Mouse (Mus musculus): ENCODE measurements around the gene Asf1b. TPM values are rescaled to one million over a fixed set of nuclear protein-coding genes. Genes with fewer than 3 reads are reported as not detected.
"Not testable (repeated sequence)": the region's sequence is repeated elsewhere in the genome, so short reads cannot be mapped to it uniquely, and the experiment has no call there.

Asf1b gene
- total RNA-seq, 2 experiments from 2014 or later = 71.1 to 95.0 TPM

DNA sequence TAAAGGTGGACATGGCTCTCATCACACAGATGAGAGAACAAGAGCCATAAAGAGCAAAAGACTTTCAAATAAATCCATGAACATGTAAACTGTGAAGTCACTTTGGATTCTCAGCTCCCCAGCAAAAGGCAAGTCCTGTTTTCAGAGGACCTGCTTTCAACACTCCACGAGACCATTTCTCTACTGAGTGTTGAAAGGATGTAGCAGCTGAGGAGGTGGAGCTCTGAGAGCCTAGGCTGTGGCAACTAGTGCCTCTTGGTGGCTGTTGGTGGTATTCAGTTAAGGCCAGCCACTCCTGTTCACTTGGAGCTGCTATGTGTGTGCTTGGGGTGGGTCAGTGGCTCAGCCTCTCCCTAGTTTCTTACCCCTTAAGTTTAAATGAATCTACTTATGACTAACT lies 1.5 kb downstream of the Asf1b start:
- peak; percentile 45 for ATAC-seq (ENCODE audit: poor library complexity, severe bottlenecking)

DNA sequence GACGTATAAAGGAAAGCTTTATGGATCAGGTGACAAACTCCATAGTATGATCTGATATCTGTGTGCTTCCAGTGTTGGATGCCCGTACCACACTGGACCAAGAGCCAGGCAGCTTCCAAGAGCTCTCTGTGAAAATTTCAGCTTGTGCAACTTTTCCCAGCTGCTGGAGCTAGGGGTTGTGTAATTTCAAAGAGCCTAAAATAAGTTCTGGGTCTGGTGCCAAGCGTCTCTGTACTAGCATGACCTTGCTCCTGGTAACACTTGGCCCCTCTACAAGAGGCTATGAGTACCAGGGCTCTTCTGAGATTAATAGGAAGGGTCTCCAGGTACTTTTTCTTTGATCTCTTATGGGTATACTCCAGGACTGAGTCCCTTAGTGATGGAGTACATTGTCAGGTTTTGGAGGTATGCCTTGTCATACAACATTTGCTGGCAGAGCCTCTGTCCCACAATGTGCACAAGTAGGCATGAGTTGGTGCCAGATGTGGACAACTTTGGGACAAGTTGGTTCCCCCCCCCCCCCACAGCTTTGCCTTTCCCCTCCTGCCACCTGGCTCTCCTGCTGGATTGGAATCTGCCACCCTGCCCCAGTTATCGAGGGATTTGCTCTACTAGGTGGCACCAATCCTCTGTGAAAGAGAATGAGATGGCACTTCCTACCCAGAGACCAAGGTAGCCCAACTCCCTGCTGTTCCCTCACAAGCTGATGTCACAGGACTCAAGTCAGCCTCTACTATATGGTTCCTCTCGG lies 8.9 kb downstream of the Asf1b start:
- ATAC-seq (ENCODE audit: poor library complexity, severe bottlenecking) = no peak

DNA sequence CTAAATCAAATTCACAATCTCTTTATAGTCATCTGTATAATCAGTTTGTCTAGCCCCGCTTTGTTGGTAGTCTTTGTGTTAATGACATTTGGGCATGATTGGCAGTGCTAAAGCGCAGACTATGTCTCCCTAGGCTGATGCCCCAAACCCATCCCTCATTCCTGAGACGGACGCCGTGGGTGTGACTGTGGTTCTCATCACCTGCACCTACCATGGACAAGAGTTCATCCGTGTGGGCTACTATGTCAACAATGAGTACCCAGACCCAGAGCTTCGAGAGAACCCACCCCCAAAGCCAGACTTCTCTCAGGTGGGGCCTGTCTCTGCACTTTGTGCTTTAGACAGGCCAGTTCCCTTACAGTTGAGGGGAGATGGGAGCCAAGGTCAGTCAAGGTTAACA lies 12.4 kb downstream of the Asf1b start:
- ATAC-seq (ENCODE audit: poor library complexity, severe bottlenecking) = no peak

DNA sequence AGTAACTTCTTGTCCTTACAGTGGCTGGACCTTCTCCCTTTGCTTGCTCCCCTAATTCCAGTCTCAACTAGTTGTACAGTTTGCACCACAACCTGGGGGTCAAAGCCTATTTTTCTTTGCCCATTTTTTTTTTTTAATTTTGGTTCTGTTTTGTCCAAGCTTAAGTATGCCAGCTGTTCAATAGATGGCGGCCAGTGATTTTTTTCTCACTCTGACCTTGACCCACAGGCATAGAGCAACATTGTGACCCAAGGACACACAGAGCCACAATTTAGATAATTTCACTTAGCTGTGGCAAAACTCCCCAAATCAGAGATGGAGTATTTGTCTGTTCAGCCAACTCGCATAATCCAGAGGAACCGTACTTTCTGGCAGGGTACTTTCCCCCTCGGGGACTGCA lies 15.8 kb downstream of the Asf1b start:
- no peak for ATAC-seq (ENCODE audit: poor library complexity, severe bottlenecking)

DNA sequence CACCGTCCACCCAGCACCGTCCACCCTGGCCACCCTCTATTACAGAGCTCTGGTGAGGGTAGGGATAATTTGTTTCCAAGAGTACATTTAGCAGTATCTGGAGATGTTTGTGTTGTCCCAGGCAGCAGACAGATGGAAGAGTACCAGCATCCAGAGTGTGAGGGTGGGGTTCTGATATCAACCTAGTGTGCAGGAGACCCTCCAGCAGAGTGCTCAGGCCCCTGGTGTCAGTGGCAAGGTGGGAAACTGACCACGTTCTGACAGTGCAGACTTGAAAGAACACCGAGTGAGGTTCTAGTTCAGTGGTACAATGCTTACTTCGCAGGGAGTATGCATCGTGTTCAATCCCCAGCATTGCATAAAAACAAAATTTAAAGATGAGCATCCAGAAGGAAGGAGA lies 16.4 kb downstream of the Asf1b start:
- no peak for ATAC-seq (ENCODE audit: poor library complexity, severe bottlenecking)

DNA sequence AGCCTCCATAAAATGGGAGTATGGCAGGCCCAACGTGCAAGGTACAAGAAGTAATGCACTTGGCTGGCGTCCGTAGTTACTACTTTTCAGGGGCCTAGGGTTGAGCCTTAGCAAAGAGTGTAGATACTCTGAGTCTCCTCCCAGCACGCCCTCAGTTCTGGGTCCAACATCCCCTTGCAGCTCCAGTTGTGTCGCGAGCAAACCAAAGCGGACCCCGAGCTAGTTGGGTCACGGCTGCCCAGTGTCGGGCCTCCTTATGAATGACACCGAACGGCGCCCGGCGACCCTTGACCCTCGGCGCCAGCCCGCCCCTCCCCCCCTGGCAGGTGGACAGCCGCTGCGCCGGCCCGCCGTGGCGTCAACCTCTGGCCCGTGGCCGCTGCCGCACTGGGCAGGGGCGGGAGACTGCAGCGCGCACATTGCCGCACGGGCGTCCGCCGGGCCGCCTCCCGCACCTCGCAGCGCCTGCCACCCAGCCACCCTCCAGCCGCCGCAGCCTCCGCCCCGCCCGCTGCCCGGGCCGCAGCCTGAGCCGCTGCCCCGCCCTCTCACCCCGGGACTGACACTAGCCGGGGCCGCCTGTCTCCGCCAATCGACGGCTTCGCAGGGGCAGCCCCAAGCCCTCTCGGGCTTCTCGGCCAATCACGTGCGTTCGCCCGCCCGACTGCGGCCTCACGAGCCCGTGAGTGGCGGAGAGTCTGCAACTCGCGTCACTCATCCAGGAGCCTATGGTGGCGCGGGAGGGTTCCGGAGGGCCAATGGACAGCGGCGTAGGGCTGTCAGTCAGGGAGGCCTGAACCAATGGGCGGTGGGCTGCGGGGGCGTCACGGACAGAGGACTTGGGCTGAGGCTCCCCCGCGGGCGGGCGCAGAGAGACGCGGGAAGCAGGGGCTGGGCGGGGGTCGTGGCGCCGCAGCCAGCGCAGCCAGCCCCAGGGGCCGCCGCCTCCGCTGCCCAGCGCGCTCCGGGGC lies 17.1 kb downstream of the Asf1b start, which contains the start of gene Prkaca:
Gene Prkaca, plus strand, starts transcription at position 844 of the 971 bp plus-strand sequence.
- peak; percentile 97 for ATAC-seq (ENCODE audit: poor library complexity, severe bottlenecking)

DNA sequence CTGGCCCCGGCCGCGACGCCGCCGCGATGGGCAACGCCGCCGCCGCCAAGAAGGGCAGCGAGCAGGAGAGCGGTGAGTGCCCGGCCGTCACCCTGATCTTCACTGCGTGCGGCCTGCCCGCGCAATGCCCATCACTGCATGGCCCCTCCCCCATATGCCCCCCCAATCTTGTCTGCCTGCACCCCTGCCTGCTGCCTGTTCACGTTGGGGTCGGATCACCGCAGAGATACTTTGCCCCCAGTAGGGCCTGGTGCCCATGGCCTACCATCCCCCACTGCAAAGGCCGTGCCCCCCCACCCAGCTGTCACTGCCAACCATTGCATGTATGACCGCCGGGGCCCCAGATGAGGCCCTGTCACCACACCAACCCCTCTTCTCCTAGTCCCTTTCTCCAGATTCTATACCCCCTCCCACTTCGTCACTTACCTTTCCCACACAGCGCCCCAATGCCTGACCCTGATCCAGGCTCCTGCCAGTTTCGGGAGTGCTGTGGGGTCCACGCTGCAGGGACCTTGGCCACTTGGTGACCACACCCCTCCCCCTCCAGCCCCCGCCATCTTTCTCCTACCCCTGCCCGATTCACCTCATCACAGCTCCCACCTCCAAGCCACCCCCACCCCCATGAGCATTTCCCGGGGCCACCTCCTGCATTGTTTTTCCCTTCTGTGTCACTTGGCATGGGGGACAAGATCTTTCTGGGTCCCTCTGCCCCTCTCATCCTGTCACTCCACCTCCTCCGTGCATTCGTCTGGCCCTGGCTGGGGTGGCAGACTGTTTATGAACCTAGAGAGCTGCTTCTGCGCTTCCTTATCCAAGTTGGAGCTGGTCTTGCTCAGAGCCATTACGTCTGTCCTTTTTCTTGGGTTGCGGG lies 18.1 kb downstream of the Asf1b start:
- no peak for ATAC-seq (ENCODE audit: poor library complexity, severe bottlenecking)

DNA sequence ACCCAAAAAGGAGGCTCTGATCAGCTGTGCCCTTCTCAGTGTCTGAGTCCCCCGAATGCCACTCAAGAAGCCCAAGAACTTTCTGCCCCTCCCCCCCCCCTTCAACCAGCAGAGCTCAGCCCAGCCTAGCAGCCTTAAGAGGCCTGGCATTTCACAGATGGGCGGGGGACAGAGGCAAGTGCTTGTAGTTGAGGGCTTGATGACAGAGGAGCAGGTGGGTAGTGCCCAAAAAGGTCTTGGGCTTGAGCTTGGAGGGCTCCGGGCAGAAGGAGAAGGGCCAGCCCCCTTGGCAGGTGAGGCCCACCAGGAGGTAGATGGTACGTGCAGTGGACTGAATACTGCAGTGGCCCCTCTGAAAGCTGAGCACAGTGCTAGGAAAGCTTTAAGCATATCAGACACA lies 19.2 kb downstream of the Asf1b start:
- ATAC-seq (ENCODE audit: poor library complexity, severe bottlenecking) = no peak

DNA sequence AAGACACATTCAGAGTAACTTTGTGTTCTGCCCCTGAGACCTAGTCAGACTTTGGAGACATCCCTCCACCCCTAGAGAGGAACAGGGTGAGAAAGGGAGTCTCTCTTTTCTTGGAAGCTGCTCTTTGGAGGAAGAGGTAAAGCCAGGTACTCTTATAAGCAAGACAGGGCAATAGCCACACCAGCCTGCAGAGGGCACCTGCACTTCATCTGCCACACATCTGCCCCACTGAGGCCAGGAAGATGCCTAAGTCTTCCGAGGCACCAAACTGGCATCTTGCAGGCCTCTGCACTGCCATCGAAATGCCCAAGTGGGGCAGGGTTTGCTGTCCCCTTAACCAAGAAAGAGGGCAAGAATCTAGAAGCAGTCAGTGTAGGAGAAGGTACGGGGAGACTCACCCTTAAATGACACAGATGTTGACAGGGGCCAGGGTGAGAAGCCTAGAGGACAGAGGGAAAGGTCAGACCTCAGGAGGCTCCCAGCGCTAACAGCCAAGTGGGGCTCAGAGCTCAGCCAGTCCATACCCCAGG lies 20.9 kb downstream of the Asf1b start:
- no peak for ATAC-seq (ENCODE audit: poor library complexity, severe bottlenecking)

DNA sequence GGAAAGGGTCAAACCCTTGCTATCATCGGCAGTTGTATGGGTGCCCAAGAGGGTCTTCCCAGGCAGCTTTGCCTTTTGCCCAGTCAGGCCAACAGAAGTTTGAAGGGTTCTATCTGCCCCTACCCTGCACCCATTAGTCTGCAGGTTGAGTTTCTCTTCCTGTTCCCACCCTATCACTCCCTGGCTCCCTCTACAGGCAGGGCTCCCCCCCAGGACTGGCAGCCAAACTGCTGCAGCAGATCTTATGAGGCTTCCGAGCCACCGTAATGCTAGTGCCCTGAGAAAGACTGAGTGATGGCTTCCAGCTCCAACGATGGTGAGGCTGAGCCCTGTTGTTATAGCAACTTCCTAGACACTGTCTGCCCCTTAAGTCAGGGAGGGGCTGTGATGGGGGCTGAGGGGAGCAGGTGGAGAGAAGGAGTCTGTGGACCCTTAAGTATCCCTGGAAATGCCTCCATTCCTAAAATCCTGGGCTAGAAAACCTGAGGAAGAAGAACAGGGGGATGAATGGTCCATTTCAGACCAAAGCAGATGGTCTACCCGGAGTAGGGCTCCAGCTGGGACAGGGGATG lies 21.6 kb downstream of the Asf1b start:
- ATAC-seq (ENCODE audit: poor library complexity, severe bottlenecking) = no peak

DNA sequence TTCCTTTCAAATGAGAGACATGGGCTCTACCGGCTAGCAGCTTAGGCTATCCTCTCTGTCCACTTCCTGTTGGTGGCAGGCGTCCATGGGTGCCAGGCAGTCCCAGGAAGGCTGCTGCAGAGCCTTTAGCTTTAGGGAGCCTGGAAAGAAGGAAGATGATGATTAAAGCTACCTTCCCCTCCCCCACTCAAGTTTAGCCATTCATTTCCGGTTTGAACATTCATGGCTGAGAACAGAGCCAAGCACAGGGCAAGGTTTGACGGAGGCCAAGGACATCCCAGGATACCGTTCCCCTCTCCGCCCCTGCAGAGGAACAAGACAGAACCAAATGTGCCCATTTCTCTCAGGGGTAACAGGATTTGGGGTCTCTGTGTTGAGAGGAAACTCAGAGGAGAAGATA lies 22.3 kb downstream of the Asf1b start:
- ATAC-seq (ENCODE audit: poor library complexity, severe bottlenecking) = no peak

DNA sequence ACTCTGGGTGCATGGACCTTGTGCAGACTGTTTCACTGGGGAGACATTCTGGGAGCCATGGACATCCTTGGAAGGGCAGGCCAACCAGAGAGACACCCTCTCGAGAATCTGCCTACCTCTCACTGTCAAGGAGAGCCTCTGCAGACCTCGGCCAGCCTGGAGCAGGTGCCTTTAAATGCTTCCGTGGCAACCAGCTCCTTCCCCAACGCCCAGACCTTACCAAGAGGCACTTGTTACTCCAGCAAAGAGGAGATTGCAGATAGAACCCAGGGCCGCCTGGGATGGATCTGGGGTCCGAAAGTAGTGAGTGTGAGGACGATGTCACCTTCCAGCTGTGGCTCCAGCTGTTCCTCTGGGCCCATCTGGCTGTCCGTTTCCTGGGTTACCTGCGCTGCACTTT lies 22.9 kb downstream of the Asf1b start:
- no peak for ATAC-seq (ENCODE audit: poor library complexity, severe bottlenecking)

DNA sequence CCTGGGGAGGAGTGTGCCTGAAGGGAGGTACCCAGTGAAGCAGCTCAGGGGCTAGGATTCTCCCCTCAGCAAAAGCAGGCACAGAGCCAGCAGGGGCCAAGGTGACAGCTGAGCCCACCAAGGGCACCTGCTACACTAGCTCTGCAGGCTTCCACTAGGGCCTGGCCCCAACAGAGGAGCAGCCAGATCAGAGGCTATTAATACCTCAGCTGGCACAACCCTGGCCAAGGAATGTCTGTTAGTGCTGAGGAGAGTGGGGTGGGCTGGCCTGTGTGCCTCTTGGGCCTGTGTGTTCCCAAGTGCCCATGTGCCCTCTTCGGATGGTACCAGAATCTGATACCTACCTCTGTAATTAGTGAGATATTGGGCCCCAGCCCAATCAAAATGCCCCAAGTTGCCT lies 24.9 kb downstream of the Asf1b start:
- no peak for ATAC-seq (ENCODE audit: poor library complexity, severe bottlenecking)

DNA sequence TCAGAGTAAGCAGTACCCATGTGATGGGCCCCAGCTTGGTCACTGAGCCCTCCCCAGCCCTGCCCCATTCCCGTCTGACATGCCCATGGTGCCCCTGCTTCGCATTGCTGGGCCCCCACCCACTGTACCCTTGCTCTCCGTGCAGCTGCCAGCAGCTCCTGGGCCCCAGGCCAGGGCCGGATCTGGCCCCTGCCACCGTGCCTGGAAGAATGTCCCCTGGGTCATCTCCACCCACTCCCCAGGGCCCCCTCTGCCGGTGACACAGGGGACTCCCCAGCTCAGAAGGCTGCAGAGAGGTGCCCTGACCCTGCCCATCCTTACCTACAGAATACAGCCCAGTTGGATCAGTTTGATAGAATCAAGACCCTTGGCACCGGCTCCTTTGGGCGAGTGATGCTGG lies 25.5 kb downstream of the Asf1b start:
- no peak for ATAC-seq (ENCODE audit: poor library complexity, severe bottlenecking)

DNA sequence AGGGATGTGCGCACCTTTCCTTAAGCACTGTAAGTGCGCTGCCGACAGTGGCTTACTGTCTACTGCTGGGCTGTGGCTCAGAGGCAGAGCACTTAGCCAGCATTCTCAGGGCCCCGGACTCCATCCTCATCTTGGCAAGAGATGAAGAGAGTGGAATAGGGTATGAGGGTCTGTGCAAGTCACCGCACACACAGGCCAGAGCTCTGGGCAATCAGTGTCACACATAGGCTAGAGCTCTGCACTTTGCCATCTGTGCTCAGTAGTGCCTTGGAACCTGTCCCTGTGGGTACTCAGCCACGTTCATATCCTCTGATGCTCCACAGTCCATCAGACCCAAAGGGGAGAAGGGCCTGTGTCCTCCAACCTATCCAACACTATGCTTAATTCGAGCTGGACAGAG lies 26.2 kb downstream of the Asf1b start:
- ATAC-seq (ENCODE audit: poor library complexity, severe bottlenecking) = no peak

DNA sequence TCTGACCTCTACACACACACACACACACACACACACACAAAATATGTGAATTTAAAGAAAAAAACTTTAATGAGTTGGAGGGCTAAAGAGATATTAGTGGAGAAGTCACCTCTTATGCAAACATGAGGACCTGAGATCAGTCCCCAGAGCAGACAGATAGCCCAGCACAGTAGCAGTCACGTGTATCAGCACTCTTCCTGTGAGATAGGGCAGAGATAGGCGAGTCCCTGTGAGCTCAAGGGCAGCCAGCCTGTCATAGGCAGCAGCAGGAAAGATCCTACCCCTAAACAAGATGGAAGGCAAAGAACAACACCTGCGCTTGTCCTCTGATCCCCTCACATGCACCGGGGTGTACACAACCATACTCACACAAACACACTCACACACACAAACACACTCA lies 27.1 kb downstream of the Asf1b start:
- ATAC-seq (ENCODE audit: poor library complexity, severe bottlenecking) = peak; percentile 49

DNA sequence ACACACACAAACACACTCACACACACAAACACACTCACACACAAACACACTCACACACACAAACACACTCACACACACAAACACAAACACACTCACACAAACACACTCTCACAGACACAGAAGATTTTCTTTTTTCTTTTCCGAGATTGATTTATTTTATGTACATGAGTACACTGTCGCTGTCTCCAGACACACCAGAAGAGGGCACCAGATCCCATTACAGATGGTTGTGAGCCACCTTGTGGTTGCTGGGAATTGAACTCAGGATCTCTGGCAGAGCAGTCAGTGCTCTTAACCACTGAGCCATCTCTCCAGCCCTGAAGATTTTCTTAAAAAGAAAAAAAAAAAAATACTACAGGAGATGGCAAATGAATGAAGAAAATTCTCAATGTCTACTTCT lies 27.9 kb downstream of the Asf1b start:
- not testable (repeated sequence) for ATAC-seq (ENCODE audit: poor library complexity, severe bottlenecking)

DNA sequence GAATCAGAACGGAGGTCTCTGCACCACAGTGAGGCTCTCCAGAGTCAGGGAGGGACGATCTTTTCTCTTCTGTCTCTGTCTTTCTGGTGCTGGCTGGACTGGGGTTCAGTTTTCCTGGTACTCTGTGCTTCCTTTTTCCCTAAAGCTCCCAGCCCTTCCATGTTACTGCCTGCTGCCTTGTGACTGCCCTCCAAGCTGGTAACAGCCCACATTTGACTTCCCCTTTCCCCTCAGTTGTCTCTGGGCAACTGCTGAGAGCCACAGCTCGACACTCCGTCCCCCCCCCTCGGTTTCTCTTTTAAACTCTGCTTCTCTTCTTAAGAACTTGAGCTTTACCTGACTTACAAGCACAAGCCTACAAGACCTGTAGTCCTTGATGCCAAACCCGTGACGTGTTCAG lies 33.9 kb downstream of the Asf1b start:
- peak; percentile 91 for ATAC-seq (ENCODE audit: poor library complexity, severe bottlenecking)

DNA sequence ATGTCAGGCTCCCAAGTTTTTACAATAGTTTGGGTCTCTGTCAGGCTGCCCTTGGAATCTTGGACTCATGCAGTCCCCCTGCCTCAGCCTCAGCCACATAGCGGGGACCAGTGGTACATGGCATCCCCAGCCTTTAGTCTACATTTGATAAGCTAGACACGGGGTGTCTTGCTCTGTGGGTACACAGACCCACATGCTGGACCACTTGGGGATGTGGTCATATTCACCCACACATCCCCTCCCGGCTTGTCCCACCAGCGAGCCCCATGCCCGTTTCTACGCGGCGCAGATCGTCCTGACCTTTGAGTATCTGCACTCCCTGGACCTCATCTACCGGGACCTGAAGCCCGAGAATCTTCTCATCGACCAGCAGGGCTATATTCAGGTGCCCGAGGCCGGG lies 34.9 kb downstream of the Asf1b start:
- no peak for ATAC-seq (ENCODE audit: poor library complexity, severe bottlenecking)

DNA sequence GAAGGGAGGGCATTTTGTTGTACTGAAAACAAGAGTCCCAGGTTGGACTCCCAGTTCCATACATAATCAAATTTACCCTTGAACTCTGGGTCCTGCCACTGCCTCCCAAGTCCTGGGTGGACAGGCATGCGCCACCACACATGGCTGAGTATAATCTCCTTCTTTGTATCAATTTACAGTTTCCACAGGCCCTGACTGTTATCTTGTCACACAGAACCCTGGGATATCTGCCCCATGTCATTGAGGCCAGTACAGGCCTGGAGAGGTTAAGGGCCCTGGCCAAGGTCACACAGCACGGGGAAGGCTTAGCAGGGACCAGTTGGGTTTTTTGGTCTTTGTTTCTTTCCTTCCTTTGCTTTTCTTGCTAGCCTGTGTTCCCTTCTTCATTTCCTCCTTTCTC lies 37.2 kb downstream of the Asf1b start:
- ATAC-seq (ENCODE audit: poor library complexity, severe bottlenecking) = no peak

All from megakaryocyte, adult 5-6 weeks (primary cell).